Mouse (Mus musculus) heart, embryonic 10.5 days (tissue): Measurements from ENCODE around the gene Slitrk2. TPM values are rescaled to one million over a fixed set of nuclear protein-coding genes. Genes with fewer than 3 reads are reported as not detected.
A peak's percentile ranks its signal among the peaks of the same experiment; 100 is the strongest.

Source experiments
- DNase-seq: peaks from one replicate; pipeline ENCODE4 v3.0.0-alpha.2; 2017; ENCODE audit warnings: low spot score
- H3K27ac ChIP-seq: fragments of 300-500 bp; sonication (generic); 2 replicates; pipeline ENCODE4 v1.5.1; 2016; ENCODE audit warnings: mild to moderate bottlenecking
- H3K27me3 ChIP-seq: fragments of 300-500 bp; sonication (generic); 2 replicates; pipeline ENCODE4 v1.6.1; 2016; ENCODE audit warnings: mild to moderate bottlenecking; ENCODE audit not compliant: poor library complexity, insufficient read depth, severe bottlenecking
- H3K36me3 ChIP-seq: fragments of 300-500 bp; sonication (generic); 2 replicates; pipeline ENCODE4 v1.6.1; 2016; ENCODE audit warnings: mild to moderate bottlenecking, moderate library complexity
- H3K4me1 ChIP-seq: fragments of 300-500 bp; sonication (generic); 2 replicates; pipeline ENCODE4 v1.6.1; 2016; ENCODE audit warnings: mild to moderate bottlenecking
- H3K4me3 ChIP-seq: fragments of 300-500 bp; sonication (generic); 2 replicates; pipeline ENCODE4 v1.5.1; 2016; ENCODE audit warnings: mild to moderate bottlenecking, moderate library complexity
- H3K9me3 ChIP-seq: fragments of 300-500 bp; sonication (generic); 2 replicates; pipeline ENCODE4 v1.6.1; 2016; ENCODE audit warnings: mild to moderate bottlenecking, moderate library complexity
- WGBS: fragments of 180-500 bp; shearing (Covaris S2); methylation state at CpG from one replicate; pipeline ENCODE4 v1.1.7; 2016; 5-methylcytosine and 5-hydroxymethylcytosine counted together
- polyA plus RNA-seq: library from polyadenylated mRNA; unstranded; fragments of >200 nt; fragmentation: Nextera tagmentation; extraction: Ambion mirVana; gene quantifications from 2 replicates; pipeline ENCODE4 v1.2.1, GENCODE M21; 2016

Gene Slitrk2
- 0.20 and 0.26 TPM in 2 replicates for polyA plus RNA-seq

DNA sequence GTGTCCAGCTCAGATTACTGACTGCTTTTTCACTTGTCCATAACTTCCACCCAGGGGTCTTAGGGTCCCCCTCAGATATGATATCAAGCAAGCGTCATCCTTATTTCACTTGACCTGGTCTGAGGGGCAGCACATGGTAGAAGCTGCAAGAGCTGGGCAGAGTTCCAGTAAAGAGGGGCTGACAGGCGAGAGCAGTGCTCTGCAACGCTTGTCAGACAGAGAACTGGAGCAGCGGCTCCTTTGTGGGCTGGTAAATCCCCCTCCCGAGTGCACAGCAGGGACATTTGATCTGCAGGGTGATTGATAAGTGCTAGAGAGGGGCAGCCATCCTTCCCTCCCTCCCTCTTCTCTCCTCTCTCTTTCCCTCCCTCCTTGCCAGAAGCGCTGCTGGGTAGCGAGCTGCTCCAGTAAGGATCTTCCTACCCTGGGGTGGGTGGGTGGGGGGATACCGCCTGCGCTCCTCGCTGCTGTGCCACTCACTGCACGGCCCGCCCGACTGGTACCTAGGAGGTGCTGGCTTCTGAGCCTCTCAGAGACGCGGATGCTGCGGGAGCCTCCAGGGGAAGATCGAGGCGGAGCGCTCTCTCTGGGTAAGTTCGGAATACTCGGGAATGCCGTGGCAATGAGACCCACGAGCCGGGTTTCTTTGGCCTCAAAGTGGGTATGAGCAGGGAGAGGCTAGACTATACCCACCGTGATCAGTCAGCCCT, at the start of gene Slitrk2:
Slitrk2 (plus strand) TSS at position 408 of the 710 bp plus-strand sequence.
- H3K4me3 ChIP-seq: peak within 1 kb of the TSS; percentile 55
- no peaks in the 10 kb centered on the region for H3K4me1 ChIP-seq
- H3K9me3 ChIP-seq: no peaks in the 10 kb centered on the region
- no peaks in the 10 kb centered on the region for H3K36me3 ChIP-seq
- no peak for DNase-seq
- no peaks in the 10 kb centered on the region; the same call in 1 of the 2 replicates for H3K27me3 ChIP-seq
- 12% methylated on average over 24 of the region's 25 CpGs for WGBS
- no peak within 1 kb of the TSS for H3K27ac ChIP-seq

GRCm38 (mm10) chrX:66605490-66605889, 43.6 kb upstream of the Slitrk2 start:
- no peak overlapping the region for H3K27ac ChIP-seq
- WGBS: 74% methylated on average over 3 of the region's 3 CpGs
- H3K4me3 ChIP-seq: no peak overlapping the region
- H3K9me3 ChIP-seq: no peaks in the 10 kb centered on the region
- no peaks in the 10 kb centered on the region for H3K4me1 ChIP-seq
- H3K36me3 ChIP-seq: no peaks in the 10 kb centered on the region
- H3K27me3 ChIP-seq: no peaks in the 10 kb centered on the region
- no peak for DNase-seq

DNA sequence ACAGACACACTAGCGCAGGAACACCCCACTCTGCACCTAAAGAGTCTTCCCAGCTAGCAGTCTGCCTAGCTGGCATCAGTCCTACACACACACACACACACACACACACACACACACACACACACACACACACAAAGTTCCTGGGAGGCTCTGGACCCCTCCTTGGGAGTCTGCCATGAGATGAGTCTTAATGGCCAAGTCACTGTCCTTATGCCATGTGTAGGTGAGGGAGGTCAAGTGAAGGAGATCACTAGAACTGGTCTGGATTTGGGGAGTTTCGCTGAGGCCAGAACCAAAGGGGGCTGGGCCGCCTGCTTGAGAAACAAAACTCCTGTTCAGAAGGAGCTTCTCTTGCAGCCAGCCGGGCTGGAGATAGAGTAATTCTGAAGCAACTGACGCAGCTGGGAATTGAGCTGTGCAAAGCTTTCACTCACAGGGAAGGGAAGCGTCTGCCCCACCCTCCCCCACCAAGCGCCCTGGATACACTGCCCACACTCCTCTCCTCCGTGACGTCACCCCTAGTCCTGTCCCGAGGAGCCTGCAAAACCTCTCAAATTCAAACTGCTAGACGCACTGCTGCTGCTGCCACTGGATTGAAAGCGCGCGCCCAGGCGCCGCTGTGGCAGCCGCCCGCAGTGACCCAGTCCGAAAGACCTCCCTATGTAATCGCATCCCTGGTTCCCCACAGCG, 3.5 kb downstream of the Slitrk2 start:
- WGBS: 7% methylated on average over 21 of the region's 21 CpGs
- DNase-seq: peak; percentile 76
- Histone ChIP-seq H3K27me3 (peaks cover 10% of the 10 kb centered on the region; the same call in 1 of the 2 replicates), H3K27ac (no peak overlapping the region), H3K36me3 (no peaks in the 10 kb centered on the region), H3K4me3 (peak overlapping the region; percentile 55), H3K4me1 (no peaks in the 10 kb centered on the region), H3K9me3 (no peaks in the 10 kb centered on the region)

DNA sequence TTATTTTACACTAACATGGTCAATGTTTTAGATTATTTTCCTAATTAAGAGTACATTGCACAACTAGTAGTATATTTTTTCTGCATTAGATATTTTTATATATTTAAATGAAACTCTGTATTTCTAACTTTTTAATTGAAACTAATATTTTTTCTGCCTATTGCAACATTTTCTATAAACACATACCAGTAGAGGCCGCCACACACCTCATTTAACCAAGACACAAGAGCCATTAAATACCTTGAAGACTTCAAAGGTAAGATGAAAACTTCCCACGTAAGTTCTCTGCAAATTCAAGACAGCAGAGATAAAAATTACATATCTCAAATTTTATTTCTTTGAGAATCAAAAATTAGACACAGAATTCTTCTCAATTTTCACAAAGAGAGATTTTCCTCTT, 8.2 kb downstream of the Slitrk2 start:
- H3K27me3 ChIP-seq: peaks cover 10% of the 10 kb centered on the region; the same call in 1 of the 2 replicates
- DNase-seq: no peak
- H3K4me1 ChIP-seq: no peaks in the 10 kb centered on the region
- H3K9me3 ChIP-seq: no peaks in the 10 kb centered on the region
- H3K27ac ChIP-seq: no peak overlapping the region
- WGBS: 43% methylated on average over 2 of the region's 2 CpGs
- no peaks in the 10 kb centered on the region for H3K36me3 ChIP-seq
- no peak overlapping the region for H3K4me3 ChIP-seq

GRCm38 (mm10) chrX:66676959-66677358, 27.8 kb downstream of the Slitrk2 start:
- no peak overlapping the region for H3K4me3 ChIP-seq
- DNase-seq: no peak
- 93% methylated on average over 4 of the region's 4 CpGs for WGBS
- no peaks in the 10 kb centered on the region for H3K27me3 ChIP-seq
- H3K36me3 ChIP-seq: no peaks in the 10 kb centered on the region
- H3K9me3 ChIP-seq: no peaks in the 10 kb centered on the region
- no peak overlapping the region for H3K27ac ChIP-seq
- H3K4me1 ChIP-seq: no peaks in the 10 kb centered on the region

DNA sequence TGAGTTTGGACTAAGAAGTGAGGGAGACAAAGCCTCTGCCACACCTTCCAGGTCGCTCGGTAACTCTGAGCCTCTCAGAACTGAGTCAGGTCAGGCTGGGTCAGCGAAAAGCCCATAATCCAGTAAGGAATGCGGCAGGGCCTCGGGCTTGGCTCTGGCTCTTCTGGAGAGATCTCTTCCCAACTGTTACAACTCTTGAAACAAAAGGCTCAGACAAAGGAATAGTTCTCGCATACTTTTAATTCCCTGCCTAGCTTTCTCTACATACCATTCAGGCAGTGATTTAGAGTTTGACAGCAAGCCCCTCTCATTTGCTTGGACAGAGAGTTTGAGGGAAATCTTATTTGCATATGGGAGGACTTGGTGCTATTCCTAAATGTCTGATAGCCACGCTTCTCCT, 29.5 kb downstream of the Slitrk2 start:
- no peak for DNase-seq
- no peaks in the 10 kb centered on the region for H3K9me3 ChIP-seq
- H3K4me1 ChIP-seq: no peaks in the 10 kb centered on the region
- H3K27me3 ChIP-seq: no peaks in the 10 kb centered on the region
- 41% methylated on average over 7 of the region's 7 CpGs for WGBS
- H3K36me3 ChIP-seq: no peaks in the 10 kb centered on the region
- no peak overlapping the region for H3K27ac ChIP-seq
- H3K4me3 ChIP-seq: no peak overlapping the region
